Comparison of ENCODE assay signal across 21 mouse cellular contexts in genomic region chr5:110390631-110391030, GRCm38 (mm10). TPM values are rescaled to one million over a fixed set of nuclear protein-coding genes. Genes with fewer than 3 reads are reported as not detected.
DNase-seq lines count a peak whose midpoint lies in the region; ATAC-seq lines count a peak whose summit lies in the region.
"Had no signal": no experiment of that assay in that cellular context is flagged by ENCODE, and none has a peak within 500 bp of the region (broad histone marks: within the 10 kb centered on the region; RNA-seq: fewer than 3 reads in every experiment).

No protein-coding gene starts in this region.

- peaks cover 5% of the 10 kb centered on the region for H3K27me3 ChIP-seq in heart, embryonic 15.5 days
- H3K27me3 ChIP-seq: limb, embryonic 12.5 days had no signal

- H3K9ac ChIP-seq in heart, embryonic 15.5 days = no peak overlapping the region
- H3K9ac ChIP-seq: limb, embryonic 12.5 days; neural tube, embryonic 13.5 days had no signal

- no peak overlapping the region for H3K4me3 ChIP-seq in heart, embryonic 15.5 days
- H3K4me3 ChIP-seq: erythroblast, embryonic 14.5 days; left cerebral cortex, adult 2 months; limb, embryonic 12.5 days; neural tube, embryonic 13.5 days had no signal

- H3K27ac ChIP-seq in heart, embryonic 15.5 days = peak overlapping the region; percentile 29; the same call in 1 of the 2 replicates
- H3K27ac ChIP-seq: left cerebral cortex, adult 2 months; limb, embryonic 12.5 days; neural tube, embryonic 13.5 days had no signal

- intact Hi-C loops in heart, postnatal 14 days (cut with DNase I) = no loop called here

- H3K4me2 ChIP-seq in heart, embryonic 15.5 days = no peak overlapping the region
- H3K4me2 ChIP-seq: limb, embryonic 12.5 days; neural tube, embryonic 13.5 days had no signal

- no peaks in the 10 kb centered on the region for H3K36me3 ChIP-seq in heart, embryonic 15.5 days
- H3K36me3 ChIP-seq: limb, embryonic 12.5 days; neural tube, embryonic 13.5 days had no signal

- WGBS in heart, embryonic 15.5 days = 77% methylated on average over 4 of the region's 4 CpGs

- H3K9me3 ChIP-seq in heart, embryonic 15.5 days (replicated peaks) = no peaks in the 10 kb centered on the region
- H3K9me3 ChIP-seq: limb, embryonic 12.5 days; neural tube, embryonic 13.5 days had no signal

- H3K4me1 ChIP-seq in heart, embryonic 15.5 days (replicated peaks) = peaks cover 30% of the 10 kb centered on the region

- ATAC-seq in heart, embryonic 15.5 days (replicated peaks; ENCODE audit: insufficient number of reproducible peaks, insufficient read depth, low FRiP score, low read depth) = no peak
- ATAC-seq: forebrain, embryonic 16.5 days had no signal

- DNase-seq in heart, postnatal 14 days = no peak
- peak; percentile 87 for DNase-seq in cerebellum, adult 9-11 months
- peak; percentile 63 for DNase-seq in kidney, adult 9 months
- DNase-seq in kidney, postnatal 4 days = peak; percentile 34 to 53
- DNase-seq in thymus, postnatal 10 days (ENCODE audit: low spot score in 2 of 2) = no peak
- no peak for DNase-seq in adipocyte (ENCODE audit: low spot score)
- DNase-seq: adrenal gland, adult 8-10 months; heart, postnatal 4 days; retina, postnatal 1 day; thymus, adult 2 months had no signal

RNA-seq across cellular contexts. Expression of gene Lrcol1, which starts 46.1 kb away (rescaled TPM):
- polyA plus RNA-seq in heart, embryonic 15.5 days (2015; fragmentation: Nextera tagmentation; extraction: Ambion mirVana) = not detected in 2 replicates
- not detected for total RNA-seq in heart, postnatal 14 days (2021)
- total RNA-seq: adrenal gland, adult 8-10 months; gastrocnemius, adult 18-20 months; heart, adult 8-10 months; heart, postnatal 4 days; layer of hippocampus, adult 18-20 months; left cerebral cortex, adult 2 months; monocyte, adult 5-6 weeks had no signal
- polyA plus RNA-seq: erythroblast, embryonic 14.5 days; forebrain, embryonic 16.5 days; limb, embryonic 12.5 days; liver, embryonic 16.5 days; neural tube, embryonic 13.5 days had no signal

RNA-seq across cellular contexts. Expression of gene P2rx2, which starts 47.6 kb away (rescaled TPM):
- polyA plus RNA-seq in heart, embryonic 15.5 days (2015; fragmentation: Nextera tagmentation; extraction: Ambion mirVana) = 0.50 and 0.68 TPM in 2 replicates
- total RNA-seq in heart, postnatal 14 days (2021) = not detected
- total RNA-seq: gastrocnemius, adult 18-20 months; heart, adult 8-10 months; heart, postnatal 4 days; layer of hippocampus, adult 18-20 months; monocyte, adult 5-6 weeks had no signal
- polyA plus RNA-seq: erythroblast, embryonic 14.5 days; liver, embryonic 16.5 days had no signal

RNA-seq across cellular contexts. Expression of gene Fbrsl1, which starts 57.7 kb away (rescaled TPM):
- polyA plus RNA-seq in heart, embryonic 15.5 days (2015; fragmentation: Nextera tagmentation; extraction: Ambion mirVana) = 6.6 and 11.6 TPM in 2 replicates
- total RNA-seq in heart, postnatal 14 days (2021) = 10 to 100 TPM; 47.4 to 50.6 TPM

Comparison
In these comparisons a context has a peak if more than half of its experiments do, and no peak if none do; other contexts are left out.
1. DNase-seq: peak in cerebellum, adult 9-11 months (single experiment), kidney, adult 9 months (single experiment) and kidney, postnatal 4 days (2 of 2); none in heart, postnatal 14 days (0 of 2), thymus, postnatal 10 days (0 of 2) and adipocyte (single experiment).